In the genomic region with DNA sequence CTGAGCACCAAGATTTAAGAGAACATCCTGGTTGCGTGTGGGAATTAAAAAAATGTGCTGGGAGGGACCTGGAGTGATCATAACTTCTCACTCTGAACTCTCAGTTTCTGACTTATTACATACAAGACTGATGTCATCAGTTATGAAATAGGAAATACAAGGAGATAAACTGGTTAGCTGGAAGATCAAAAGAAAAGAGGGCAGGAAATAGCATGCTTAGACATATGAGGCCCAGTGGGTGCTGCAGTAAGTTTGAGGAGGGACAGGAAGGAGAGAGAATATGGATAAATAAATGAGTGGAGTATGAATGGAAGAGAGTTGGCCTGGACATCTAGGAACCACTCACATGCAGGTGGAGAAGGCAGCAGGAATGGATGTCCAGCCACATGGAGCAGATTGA, we compare ENCODE assay signal across 26 mouse cellular contexts.
DNase-seq lines count a peak whose midpoint lies in the region; ATAC-seq lines count a peak whose summit lies in the region.
"Had no signal": no experiment of that assay in that cellular context is flagged by ENCODE, and none has a peak within 500 bp of the region (broad histone marks: within the 10 kb centered on the region; RNA-seq: fewer than 3 reads in every experiment).

No protein-coding gene starts in this region.

- no peak overlapping the region for H3K9ac ChIP-seq in heart, embryonic 12.5 days
- H3K9ac ChIP-seq in forebrain, embryonic 15.5 days (replicated peaks), result no peak overlapping the region
- H3K9ac ChIP-seq: forebrain, embryonic 13.5 days; forebrain, postnatal 0 days; heart, embryonic 13.5 days; hindbrain, embryonic 14.5 days had no signal

- no peaks in the 10 kb centered on the region for H3K9me3 ChIP-seq in heart, embryonic 10.5 days
- no peaks in the 10 kb centered on the region for H3K9me3 ChIP-seq in heart, embryonic 12.5 days (replicated peaks)
- H3K9me3 ChIP-seq in forebrain, embryonic 15.5 days, result no peaks in the 10 kb centered on the region
- H3K9me3 ChIP-seq: forebrain, embryonic 10.5 days; forebrain, embryonic 13.5 days; G1E; heart, embryonic 13.5 days had no signal

- 0 out of 2 replicates have a peak, but pooled peaks cover 4% of the 10 kb centered on the region for H3K36me3 ChIP-seq in heart, embryonic 10.5 days
- no peaks in the 10 kb centered on the region for H3K36me3 ChIP-seq in heart, embryonic 12.5 days
- H3K36me3 ChIP-seq in forebrain, embryonic 15.5 days, result no peaks in the 10 kb centered on the region
- H3K36me3 ChIP-seq: heart, embryonic 13.5 days had no signal

- no peaks in the 10 kb centered on the region for H3K27me3 ChIP-seq in heart, embryonic 10.5 days (ENCODE audit: insufficient read depth, poor library complexity, severe bottlenecking)
- no peaks in the 10 kb centered on the region for H3K27me3 ChIP-seq in heart, embryonic 12.5 days (replicated peaks)
- no peaks in the 10 kb centered on the region for H3K27me3 ChIP-seq in forebrain, embryonic 15.5 days
- H3K27me3 ChIP-seq: CH12.LX; forebrain, embryonic 13.5 days; heart, embryonic 13.5 days; Patski had no signal

- DNase-seq in heart, embryonic 10.5 days (ENCODE audit: low spot score), result peak; percentile 3
- DNase-seq in urinary bladder, adult 18-20 months (ENCODE audit: low spot score in 2 of 2), result no peak
- DNase-seq in urinary bladder, postnatal 14 days (ENCODE audit: low spot score), result no peak
- DNase-seq: adrenal gland, adult 2 months; adrenal gland, postnatal 25 days; cerebellum, adult 18-20 months; cerebellum, adult 9-10 months; cerebellum, postnatal 14 days; forebrain, postnatal 0 days; gastrocnemius, adult 2 months; gastrocnemius, postnatal 14 days; heart, postnatal 14 days; heart, postnatal 4 days had no signal

- no peak overlapping the region for H3K4me2 ChIP-seq in heart, embryonic 12.5 days
- H3K4me2 ChIP-seq in forebrain, embryonic 15.5 days (replicated peaks), result no peak overlapping the region
- H3K4me2 ChIP-seq: forebrain, embryonic 13.5 days; heart, embryonic 13.5 days; hindbrain, embryonic 14.5 days had no signal

- H3K4me3 ChIP-seq in heart, embryonic 10.5 days, result no peak overlapping the region
- no peak overlapping the region for H3K4me3 ChIP-seq in heart, embryonic 12.5 days
- H3K4me3 ChIP-seq in forebrain, embryonic 15.5 days, result no peak overlapping the region
- H3K4me3 ChIP-seq: forebrain, embryonic 10.5 days; forebrain, embryonic 13.5 days; gastrocnemius, adult 2 months; heart, embryonic 13.5 days had no signal

- no peak for ATAC-seq in heart, embryonic 12.5 days (ENCODE audit: insufficient number of reproducible peaks, low FRiP score)
- ATAC-seq in activated CD4-positive, CD25-positive, alpha-beta regulatory T cell, adult 4 months, result peak; percentile 53
- ATAC-seq in inflammation-experienced regulatory T-cells, adult 6 months, result peak; percentile 58
- no peak for ATAC-seq in forebrain, embryonic 15.5 days (replicated peaks)
- ATAC-seq: forebrain, embryonic 13.5 days; forebrain, postnatal 0 days; hindbrain, postnatal 0 days; intestine, postnatal 0 days; Patski had no signal

- H3K27ac ChIP-seq in heart, embryonic 10.5 days, result no peak overlapping the region
- H3K27ac ChIP-seq in heart, embryonic 12.5 days (ENCODE audit: poor library complexity, severe bottlenecking), result no peak overlapping the region
- no peak overlapping the region for H3K27ac ChIP-seq in forebrain, embryonic 15.5 days (replicated peaks)
- H3K27ac ChIP-seq: forebrain, embryonic 10.5 days; forebrain, embryonic 13.5 days; gastrocnemius, adult 2 months; heart, embryonic 13.5 days; hindbrain, embryonic 14.5 days; hindbrain, postnatal 0 days had no signal

- 81% methylated on average over 1 of the region's 1 CpGs for WGBS in heart, embryonic 10.5 days
- 91% methylated on average over 1 of the region's 1 CpGs for WGBS in heart, embryonic 12.5 days
- WGBS in forebrain, embryonic 15.5 days, result 93% methylated on average over 1 of the region's 1 CpGs

- no peaks in the 10 kb centered on the region for H3K4me1 ChIP-seq in heart, embryonic 10.5 days
- H3K4me1 ChIP-seq in heart, embryonic 12.5 days (replicated peaks), result no peaks in the 10 kb centered on the region
- H3K4me1 ChIP-seq in forebrain, embryonic 15.5 days, result no peaks in the 10 kb centered on the region
- H3K4me1 ChIP-seq: forebrain, embryonic 10.5 days; forebrain, embryonic 13.5 days; heart, embryonic 13.5 days had no signal

Comparison
In these comparisons a context has a peak if more than half of its experiments do, and no peak if none do; other contexts are left out.
1. ATAC-seq: peak in activated CD4-positive, CD25-positive, alpha-beta regulatory T cell, adult 4 months (single experiment) and inflammation-experienced regulatory T-cells, adult 6 months (single experiment); none in heart, embryonic 12.5 days (single experiment) and forebrain, embryonic 15.5 days (single experiment).